Mouse (Mus musculus) megakaryocyte, adult 5-6 weeks (primary cell): ENCODE measurements around the gene Fbxw10. TPM values are rescaled to one million over a fixed set of nuclear protein-coding genes. Genes with fewer than 3 reads are reported as not detected.
A peak's percentile ranks its signal among the peaks of the same experiment; 100 is the strongest.

Source experiments
- ATAC-seq: 2 replicates; pipeline ENCODE4 v1.8.0; 2016; ENCODE audit warnings: mild to moderate bottlenecking, inconsistent platforms; ENCODE audit not compliant: poor library complexity, severe bottlenecking
- total RNA-seq, 2 experiments: library from RNA; stranded (forward) in 1 of 2; stranded (reverse) in 1 of 2; fragments of 153-499, 151-499 nt in 1 of 2; fragments of 221-1000, 200-1000 nt in 1 of 2; gene quantifications; 2 replicates each; pipeline versions ENCODE4 v1.2.3 to v1.2.4; 2015 to 2017

Gene Fbxw10
- total RNA-seq, 2 experiments from 2014 or later = 1.3 to 1.8 TPM

DNA sequence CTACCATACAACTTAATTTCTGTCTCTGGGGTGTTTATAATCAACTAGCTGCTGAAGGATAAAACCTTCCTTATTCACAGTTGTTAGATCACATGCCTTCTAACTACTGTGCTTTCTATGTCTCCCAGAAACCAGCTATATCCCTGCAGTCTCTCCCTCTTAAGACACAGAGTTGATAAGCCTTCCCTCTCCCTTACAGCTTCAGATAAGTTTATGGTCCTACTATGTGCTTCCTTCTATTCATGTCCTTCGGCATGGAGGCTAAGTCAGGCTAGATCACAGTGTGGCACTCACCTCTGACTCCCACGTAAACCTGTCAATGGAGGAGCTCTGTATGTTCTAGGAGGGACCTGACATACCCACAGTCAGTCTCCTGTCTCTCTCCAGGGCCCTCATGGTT lies 16.5 kb upstream of the Fbxw10 start:
- ATAC-seq = no peak

- ATAC-seq = no peak
These were observed 15.0 kb upstream of the Fbxw10 start for GRCm38 (mm10) chr11:62831906-62832305.

DNA sequence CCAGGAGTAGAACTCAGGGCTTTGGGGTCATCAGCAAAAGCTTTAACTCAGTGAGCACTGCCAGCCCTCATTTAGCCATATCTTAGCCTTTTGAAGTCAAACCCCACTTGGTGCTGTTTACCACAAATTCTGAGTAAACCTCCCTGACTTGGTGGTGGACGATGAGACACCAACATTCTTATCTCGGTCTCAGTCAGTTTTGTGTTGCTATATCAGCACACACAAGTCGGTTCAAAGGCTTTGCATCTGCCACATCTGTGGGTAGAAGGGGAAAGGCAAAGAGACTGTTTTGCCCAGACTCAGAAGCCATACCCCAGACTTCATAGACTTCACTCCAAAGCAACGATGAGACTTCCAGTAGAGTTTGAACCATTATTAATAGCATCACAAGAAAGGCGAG lies 2.3 kb upstream of the Fbxw10 start:
- ATAC-seq = no peak

DNA sequence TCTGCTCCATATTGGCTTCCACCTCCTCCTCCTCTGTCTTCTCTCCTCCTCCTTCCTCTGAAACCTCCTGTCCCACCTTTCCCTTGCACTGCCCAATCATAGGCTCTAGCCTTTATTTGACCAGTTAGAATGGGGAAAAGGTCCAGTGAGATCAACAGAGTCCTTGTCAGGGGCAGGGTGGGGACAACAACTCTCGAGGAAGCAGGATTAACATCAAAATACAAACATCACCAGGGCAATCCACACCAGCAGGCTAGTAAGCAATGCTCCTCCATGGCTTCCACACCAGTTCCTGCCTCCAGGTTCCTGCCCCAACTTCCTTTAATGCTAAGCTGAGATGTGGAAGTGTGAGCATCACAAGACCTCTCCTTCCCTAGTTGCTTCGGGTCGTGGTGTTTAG lies 1.1 kb upstream of the Fbxw10 start:
- no peak for ATAC-seq

DNA sequence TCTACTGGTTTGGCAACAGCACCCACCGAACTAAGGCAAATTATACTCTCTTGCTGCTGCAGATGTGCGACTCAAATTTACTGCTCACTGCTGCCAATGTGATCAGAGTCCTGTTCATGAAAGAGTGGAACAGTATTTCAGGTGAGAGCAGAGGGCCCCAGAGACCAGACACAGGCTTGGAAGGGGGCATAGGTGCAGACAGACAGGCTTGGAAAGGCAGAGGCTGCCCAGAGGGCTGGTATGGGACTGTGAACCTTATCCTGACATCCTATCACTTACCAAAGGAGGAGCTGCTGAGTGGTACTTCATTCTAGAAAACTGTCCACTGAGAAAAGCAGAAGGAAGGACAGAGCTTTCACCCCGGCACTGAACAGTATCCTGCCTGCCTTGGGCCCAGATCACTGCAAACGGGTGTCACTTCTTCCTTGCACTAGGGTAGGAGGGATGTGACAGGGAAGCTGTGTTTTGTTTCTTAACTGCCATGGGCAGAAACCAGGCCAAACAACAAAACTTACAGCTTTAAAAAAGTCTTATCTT lies 854 bp downstream of the Fbxw10 start:
- ATAC-seq = peak; percentile 76

DNA sequence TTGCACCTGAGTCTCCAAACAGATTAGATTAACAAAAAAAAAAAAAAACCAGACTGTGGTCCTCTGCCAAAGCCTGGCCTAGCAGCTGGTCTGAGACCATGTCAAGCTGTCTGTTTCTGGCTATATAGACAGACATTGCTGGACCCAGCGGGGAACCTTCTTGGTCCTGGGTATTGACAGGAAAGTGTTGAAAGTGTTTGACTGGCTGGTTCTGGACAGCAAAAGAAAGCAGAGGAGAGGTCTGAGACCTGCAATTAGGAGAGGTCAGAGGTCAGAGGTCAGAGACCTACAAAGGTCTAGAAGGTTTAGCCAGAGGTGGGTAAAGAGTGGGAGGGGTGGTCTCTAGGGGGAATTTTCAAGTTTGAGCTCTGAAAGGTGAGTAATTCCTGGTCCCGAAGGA lies 1.4 kb downstream of the Fbxw10 start:
- ATAC-seq = no peak

DNA sequence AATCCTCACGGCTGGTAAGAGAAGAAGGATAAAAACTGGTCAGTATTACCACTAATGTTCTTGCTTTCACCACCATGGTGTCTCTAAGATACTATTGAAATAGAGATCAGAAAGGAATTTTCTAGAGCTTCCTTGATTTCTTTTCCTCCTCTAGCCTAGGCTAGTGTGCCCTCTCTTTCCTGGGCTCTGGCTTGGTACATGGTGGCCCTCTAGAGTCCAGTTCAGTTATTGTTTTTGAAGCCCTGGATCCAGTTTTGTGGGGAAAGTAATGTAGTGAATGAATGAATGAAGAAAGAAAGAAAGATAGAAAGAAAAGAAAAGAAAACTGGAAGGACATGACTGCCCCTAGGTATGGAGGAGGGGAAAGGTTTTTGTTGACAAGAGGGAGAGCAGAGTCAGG lies 4.3 kb downstream of the Fbxw10 start:
- ATAC-seq = no peak

DNA sequence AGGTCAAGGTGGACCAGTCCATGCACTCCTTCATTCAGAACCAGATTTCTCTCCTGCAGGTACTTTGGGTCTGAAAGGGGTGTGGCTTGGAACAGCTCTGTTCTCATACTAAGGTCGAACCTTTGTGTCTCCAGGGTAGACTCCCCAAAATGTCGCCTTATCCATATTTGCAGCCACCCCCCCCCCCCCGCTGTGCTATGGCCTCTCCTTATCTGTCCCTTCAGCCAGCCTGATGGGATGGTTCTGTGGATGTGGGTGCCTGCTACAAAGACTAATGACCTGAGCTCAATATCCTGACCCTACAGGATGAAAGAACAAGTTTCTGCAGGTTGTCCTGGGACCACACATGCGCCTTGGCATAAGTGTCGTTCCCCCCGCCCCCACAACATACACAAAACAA lies 6.5 kb downstream of the Fbxw10 start:
- no peak for ATAC-seq

DNA sequence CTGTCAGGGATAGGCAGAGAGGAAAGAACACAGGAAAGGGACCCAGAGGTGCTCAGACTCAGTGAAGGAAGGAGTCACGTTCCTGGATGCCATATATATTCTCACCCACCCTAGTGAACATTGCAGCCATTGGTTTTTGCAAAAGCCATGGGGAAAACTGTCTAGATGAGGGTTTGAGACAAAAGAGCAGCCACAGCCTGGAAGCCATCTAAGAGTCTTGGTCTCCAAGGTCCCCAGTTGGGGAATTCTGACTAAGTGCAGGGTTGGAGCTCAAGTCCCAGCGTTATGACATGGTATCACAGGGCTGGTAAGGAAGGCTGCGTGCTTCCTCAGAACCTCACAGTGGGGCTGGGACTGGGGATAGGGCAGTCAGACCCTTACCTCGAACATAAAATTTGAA lies 18.7 kb downstream of the Fbxw10 start:
- ATAC-seq = no peak

- ATAC-seq = peak; percentile 70
These were observed 19.8 kb downstream of the Fbxw10 start for GRCm38 (mm10) chr11:62866685-62867084.

GRCm38 (mm10) chr11:62869201-62869600 lies 22.3 kb downstream of the Fbxw10 start:
- ATAC-seq = no peak

GRCm38 (mm10) chr11:62869715-62870371 lies 23.0 kb downstream of the Fbxw10 start:
- no peak for ATAC-seq

GRCm38 (mm10) chr11:62873479-62873878 lies 26.6 kb downstream of the Fbxw10 start:
- ATAC-seq = no peak

DNA sequence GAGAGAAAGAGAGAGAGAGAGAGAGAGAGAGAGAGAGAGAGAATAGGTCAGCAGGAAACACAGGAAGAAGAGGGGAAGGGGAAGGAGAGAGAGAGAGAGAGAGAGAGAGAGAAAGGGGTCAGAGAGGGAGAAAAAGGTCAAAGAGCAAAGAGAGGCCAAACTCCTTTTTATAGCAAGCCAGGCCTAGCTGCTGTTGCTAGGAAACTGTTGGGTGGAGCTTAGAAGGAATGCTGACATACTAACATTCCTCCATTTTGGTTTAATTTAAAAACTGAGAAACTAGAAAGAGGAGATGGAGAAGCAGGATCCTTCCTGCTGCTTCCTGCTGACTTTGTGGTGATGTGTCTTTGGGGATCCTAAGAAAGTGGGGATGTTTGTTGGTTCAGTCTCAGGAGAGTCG lies 28.8 kb downstream of the Fbxw10 start:
- no peak for ATAC-seq

- no peak for ATAC-seq
These were observed 29.6 kb downstream of the Fbxw10 start for GRCm38 (mm10) chr11:62876445-62876844.

DNA sequence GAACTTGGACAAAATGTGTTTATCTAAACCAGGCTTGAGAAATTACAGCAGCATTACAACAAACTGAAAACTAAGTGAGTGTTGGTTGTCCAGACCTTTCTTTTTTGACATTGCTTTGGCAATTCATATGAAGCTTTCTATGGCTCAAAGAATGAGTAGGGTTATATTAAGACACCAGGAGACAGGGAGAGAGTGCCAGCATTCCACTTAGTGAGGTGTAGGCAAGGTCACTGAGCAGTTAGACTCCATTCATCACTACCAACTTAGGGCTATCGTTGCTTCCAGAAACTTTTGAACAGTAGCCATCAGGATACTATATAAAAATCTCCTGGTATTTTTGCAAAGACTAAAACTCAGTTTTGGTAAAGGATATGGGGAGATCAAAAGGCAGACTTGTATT lies 30.5 kb downstream of the Fbxw10 start:
- ATAC-seq = no peak

- ATAC-seq = no peak
These were observed 31.9 kb downstream of the Fbxw10 start for GRCm38 (mm10) chr11:62878728-62879127.

DNA sequence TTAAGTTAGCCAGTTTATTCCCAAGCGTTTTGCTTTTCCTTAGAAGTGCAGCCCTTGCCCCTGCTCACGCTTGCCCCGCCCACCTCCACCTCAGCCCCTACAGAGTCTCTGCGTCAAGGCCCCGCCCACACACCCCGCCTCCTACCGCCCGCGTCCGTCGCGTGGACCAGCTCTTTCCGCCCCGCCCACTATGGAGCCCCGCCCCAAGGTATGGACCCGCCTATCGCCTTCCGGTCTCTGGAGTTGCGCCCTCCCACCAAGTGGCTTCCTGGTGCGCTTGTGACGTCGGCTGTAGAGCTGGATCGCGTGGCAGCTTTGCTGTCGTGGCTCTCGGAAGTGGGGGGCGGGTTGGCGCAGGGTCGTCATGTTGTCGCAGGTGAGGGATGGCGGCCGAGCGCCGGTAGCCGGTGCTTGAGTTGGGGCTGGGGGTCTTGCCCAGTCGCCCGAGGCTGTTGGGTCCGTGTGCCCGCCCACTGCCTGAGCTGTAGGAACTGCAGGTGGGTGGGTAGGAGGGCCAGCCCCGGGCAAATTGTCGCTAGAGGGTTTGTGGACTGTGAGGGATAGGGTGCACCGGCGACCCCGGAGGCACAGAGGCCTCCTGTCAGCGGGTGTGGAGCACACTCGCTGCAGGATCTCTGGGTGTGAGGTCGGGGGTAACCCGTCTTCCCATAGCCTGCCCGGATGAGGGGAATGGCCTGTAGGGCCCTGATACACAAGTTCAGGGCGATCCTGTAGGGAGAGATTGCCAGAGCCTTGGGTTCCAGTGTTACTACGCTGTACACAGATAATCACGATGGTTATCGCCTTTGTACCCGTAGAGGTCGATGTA lies 32.6 kb downstream of the Fbxw10 start, which contains the start of gene Tvp23b:
Tvp23b (plus strand) TSS at position 236 of the 829 bp plus-strand sequence.
- ATAC-seq = peak; percentile 96

- ATAC-seq = no peak
These were observed 36.5 kb downstream of the Fbxw10 start for GRCm38 (mm10) chr11:62883407-62883806.

DNA sequence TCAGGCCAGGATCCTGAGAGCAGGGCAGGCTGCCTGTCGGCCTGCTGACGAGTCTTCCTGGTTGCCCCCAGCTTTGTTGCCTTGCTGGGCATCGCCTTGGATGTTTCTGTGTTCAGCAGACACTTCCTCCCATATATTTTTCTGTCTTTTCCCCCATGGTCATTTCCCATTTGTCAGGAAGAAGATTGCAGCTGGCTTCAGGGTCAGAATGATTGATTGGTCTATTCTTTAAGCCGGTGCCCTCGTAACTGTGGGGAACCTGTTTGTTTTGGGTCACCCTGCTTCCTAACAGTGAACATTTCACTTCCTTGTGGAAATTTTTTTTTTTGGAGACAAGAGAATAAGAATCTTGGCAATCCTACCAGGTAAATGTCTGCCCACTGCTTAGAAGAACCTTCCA lies 38.5 kb downstream of the Fbxw10 start:
- no peak for ATAC-seq

GRCm38 (mm10) chr11:62890796-62891195 lies 43.9 kb downstream of the Fbxw10 start:
- ATAC-seq = no peak

- ATAC-seq = no peak
These were observed 44.9 kb downstream of the Fbxw10 start for GRCm38 (mm10) chr11:62891763-62892162.
